8 mouse cellular contexts compared by ENCODE assay signal in genomic region chr1:171263666-171264461, GRCm38 (mm10). TPM values are rescaled to one million over a fixed set of nuclear protein-coding genes. Genes with fewer than 3 reads are reported as not detected.
DNase-seq lines count a peak whose midpoint lies in the region; ATAC-seq lines count a peak whose summit lies in the region.

No protein-coding gene starts in this region.

- H3K4me2 ChIP-seq in heart, embryonic 14.5 days (ENCODE audit: low read length) = peak overlapping the region; percentile 60
- H3K4me2 ChIP-seq in forebrain, embryonic 14.5 days (ENCODE audit: low read length) = peak overlapping the region; percentile 51

- no peaks in the 10 kb centered on the region for H3K27me3 ChIP-seq in heart, embryonic 14.5 days (ENCODE audit: control insufficient read depth, insufficient read depth, low read length)
- H3K27me3 ChIP-seq in forebrain, embryonic 14.5 days (replicated peaks; ENCODE audit: control insufficient read depth, insufficient read depth, low read length) = no peaks in the 10 kb centered on the region
- no peaks in the 10 kb centered on the region for H3K27me3 ChIP-seq in midbrain, embryonic 10.5 days (ENCODE audit: low read depth, poor library complexity, severe bottlenecking)

- no peaks in the 10 kb centered on the region for H3K9me3 ChIP-seq in heart, embryonic 14.5 days (ENCODE audit: control insufficient read depth, low read length)
- H3K9me3 ChIP-seq in forebrain, embryonic 14.5 days (replicated peaks; ENCODE audit: control insufficient read depth, low read length) = no peaks in the 10 kb centered on the region
- H3K9me3 ChIP-seq in midbrain, embryonic 10.5 days (replicated peaks) = no peaks in the 10 kb centered on the region

- peak overlapping the region; percentile 85 to 97 for H3K27ac ChIP-seq in heart, embryonic 14.5 days (replicated peaks in 1 of 2; ENCODE audit: control insufficient read depth in 1 of 2, insufficient read depth in 1 of 2, low read depth in 2 of 2, low read length in 2 of 2)
- H3K27ac ChIP-seq in forebrain, embryonic 14.5 days (ENCODE audit: low read depth, low read length) = peak overlapping the region; percentile 82
- peak overlapping the region; percentile 5; the same call in 1 of the 2 replicates for H3K27ac ChIP-seq in midbrain, embryonic 10.5 days (replicated peaks)

- H3K9ac ChIP-seq in heart, embryonic 14.5 days (ENCODE audit: low read length) = no peak overlapping the region; the same call in 1 of the 2 replicates
- no peak overlapping the region for H3K9ac ChIP-seq in forebrain, embryonic 14.5 days (ENCODE audit: low read length)

- H3K4me1 ChIP-seq in heart, embryonic 14.5 days (ENCODE audit: control insufficient read depth in 2 of 2, insufficient read depth in 2 of 2, low read length in 2 of 2) = peaks cover 3 to 13% of the 10 kb centered on the region in 2 experiments
- H3K4me1 ChIP-seq in forebrain, embryonic 14.5 days (ENCODE audit: control insufficient read depth, insufficient read depth, low read length) = peaks cover 10% of the 10 kb centered on the region
- H3K4me1 ChIP-seq in midbrain, embryonic 10.5 days = peaks cover 18% of the 10 kb centered on the region

- H3K4me3 ChIP-seq in heart, embryonic 14.5 days (ENCODE audit: control insufficient read depth in 1 of 2, insufficient read depth in 1 of 2, low read depth in 1 of 2, low read length in 2 of 2) = no peak overlapping the region
- no peak overlapping the region for H3K4me3 ChIP-seq in forebrain, embryonic 14.5 days (ENCODE audit: low read depth, low read length)
- H3K4me3 ChIP-seq in midbrain, embryonic 10.5 days = no peak overlapping the region

- no peak for ATAC-seq in heart, embryonic 14.5 days (ENCODE audit: insufficient number of reproducible peaks, insufficient read depth, low FRiP score, low read depth)
- ATAC-seq in forebrain, embryonic 14.5 days = no peak; the same call in 1 of the 2 replicates

- WGBS in heart, embryonic 14.5 days = 83% methylated on average over 3 of the region's 3 CpGs
- WGBS in forebrain, embryonic 14.5 days = 68% methylated on average over 3 of the region's 3 CpGs
- 87% methylated on average over 3 of the region's 3 CpGs for WGBS in midbrain, embryonic 10.5 days

- no peaks in the 10 kb centered on the region for H3K36me3 ChIP-seq in heart, embryonic 14.5 days (ENCODE audit: control insufficient read depth, insufficient read depth, low read length)
- no peaks in the 10 kb centered on the region for H3K36me3 ChIP-seq in forebrain, embryonic 14.5 days (ENCODE audit: control insufficient read depth, insufficient read depth, low read length)
- H3K36me3 ChIP-seq in midbrain, embryonic 10.5 days = peaks cover 4% of the 10 kb centered on the region

- no peak for DNase-seq in heart, adult 9 months (ENCODE audit: low spot score in 2 of 2)
- peak; percentile 82 for DNase-seq in ES-CJ7 (ENCODE audit: low read depth, low spot score)
- DNase-seq in forebrain, embryonic 14.5 days (ENCODE audit: low spot score) = no peak
- DNase-seq in midbrain, embryonic 10.5 days (ENCODE audit: low spot score) = no peak
- DNase-seq in thymus, postnatal 0 days (ENCODE audit: low spot score) = no peak
- no peak for DNase-seq in right cerebral cortex, postnatal 25 days
- DNase-seq in adrenal gland, adult 8-10 months = no peak

RNA-seq across cellular contexts. Expression of gene B4galt3, which starts 6.3 kb away (rescaled TPM):
- polyA plus RNA-seq in heart, embryonic 14.5 days (2014; fragmentation: Nextera tagmentation; extraction: Ambion mirVana) = 52.8 and 55.6 TPM in 2 replicates
- polyA plus RNA-seq in forebrain, embryonic 14.5 days (2014; fragmentation: Nextera tagmentation; extraction: Ambion mirVana) = 74.9 and 94.2 TPM in 2 replicates
- 63.5 and 69.5 TPM in 2 replicates for polyA plus RNA-seq in midbrain, embryonic 10.5 days (2016; fragmentation: Nextera tagmentation; extraction: Ambion mirVana)
- 43.9 and 50.6 TPM in 2 replicates for polyA plus RNA-seq in thymus, postnatal 0 days (2015; fragmentation: Nextera tagmentation; extraction: Ambion mirVana)
- total RNA-seq in adrenal gland, adult 8-10 months (2022) = 10 to 100 TPM; 28.5 to 44.8 (median 43.0) TPM

RNA-seq across cellular contexts. Expression of gene Ndufs2, which starts 12.7 kb away (rescaled TPM):
- polyA plus RNA-seq in heart, embryonic 14.5 days (2014; fragmentation: Nextera tagmentation; extraction: Ambion mirVana) = 541 and 561 TPM in 2 replicates
- 244 and 260 TPM in 2 replicates for polyA plus RNA-seq in forebrain, embryonic 14.5 days (2014; fragmentation: Nextera tagmentation; extraction: Ambion mirVana)
- polyA plus RNA-seq in midbrain, embryonic 10.5 days (2016; fragmentation: Nextera tagmentation; extraction: Ambion mirVana) = 267 and 268 TPM in 2 replicates
- 215 and 218 TPM in 2 replicates for polyA plus RNA-seq in thymus, postnatal 0 days (2015; fragmentation: Nextera tagmentation; extraction: Ambion mirVana)
- 100 to 1,000 TPM; 609 to 713 (median 672) TPM for total RNA-seq in adrenal gland, adult 8-10 months (2022)

RNA-seq across cellular contexts. Expression of gene Adamts4, which starts 13.6 kb away (rescaled TPM):
- 2.8 and 3.0 TPM in 2 replicates for polyA plus RNA-seq in heart, embryonic 14.5 days (2014; fragmentation: Nextera tagmentation; extraction: Ambion mirVana)
- 2.5 and 3.9 TPM in 2 replicates for polyA plus RNA-seq in forebrain, embryonic 14.5 days (2014; fragmentation: Nextera tagmentation; extraction: Ambion mirVana)
- 9.9 and 10.9 TPM in 2 replicates for polyA plus RNA-seq in midbrain, embryonic 10.5 days (2016; fragmentation: Nextera tagmentation; extraction: Ambion mirVana)
- polyA plus RNA-seq in thymus, postnatal 0 days (2015; fragmentation: Nextera tagmentation; extraction: Ambion mirVana) = 0.68 and 0.86 TPM in 2 replicates
- under 1 TPM; 0.46 to 0.80 (median 0.60) TPM for total RNA-seq in adrenal gland, adult 8-10 months (2022)

RNA-seq across cellular contexts. Expression of gene Ppox, which starts 17.1 kb away (rescaled TPM):
- 42.9 and 44.8 TPM in 2 replicates for polyA plus RNA-seq in heart, embryonic 14.5 days (2014; fragmentation: Nextera tagmentation; extraction: Ambion mirVana)
- polyA plus RNA-seq in forebrain, embryonic 14.5 days (2014; fragmentation: Nextera tagmentation; extraction: Ambion mirVana) = 41.4 and 46.0 TPM in 2 replicates
- polyA plus RNA-seq in midbrain, embryonic 10.5 days (2016; fragmentation: Nextera tagmentation; extraction: Ambion mirVana) = 53.0 and 63.9 TPM in 2 replicates
- 34.2 and 34.3 TPM in 2 replicates for polyA plus RNA-seq in thymus, postnatal 0 days (2015; fragmentation: Nextera tagmentation; extraction: Ambion mirVana)
- 10 to 100 TPM; 39.7 to 86.2 (median 65.6) TPM for total RNA-seq in adrenal gland, adult 8-10 months (2022)

RNA-seq across cellular contexts. Expression of gene Usp21, which starts 23.9 kb away (rescaled TPM):
- 43.2 and 45.5 TPM in 2 replicates for polyA plus RNA-seq in heart, embryonic 14.5 days (2014; fragmentation: Nextera tagmentation; extraction: Ambion mirVana)
- 89.9 and 104 TPM in 2 replicates for polyA plus RNA-seq in forebrain, embryonic 14.5 days (2014; fragmentation: Nextera tagmentation; extraction: Ambion mirVana)
- 102 and 109 TPM in 2 replicates for polyA plus RNA-seq in midbrain, embryonic 10.5 days (2016; fragmentation: Nextera tagmentation; extraction: Ambion mirVana)
- 39.5 and 42.7 TPM in 2 replicates for polyA plus RNA-seq in thymus, postnatal 0 days (2015; fragmentation: Nextera tagmentation; extraction: Ambion mirVana)
- 10 to 100 TPM; 39.3 to 64.7 (median 52.0) TPM for total RNA-seq in adrenal gland, adult 8-10 months (2022)

Comparison
In these comparisons a context has a peak if more than half of its experiments do, and no peak if none do; other contexts are left out.
1. H3K27ac ChIP-seq: peak in every context shown above with its lines; median percentile 91 in heart, embryonic 14.5 days; 82 in forebrain, embryonic 14.5 days; 5 in midbrain, embryonic 10.5 days.